Mouse (Mus musculus) CD4-positive, CD25-positive, alpha-beta regulatory T cell, adult 4 months (primary cell): ENCODE results near the gene Zfp746. TPM values are rescaled to one million over a fixed set of nuclear protein-coding genes. Genes with fewer than 3 reads are reported as not detected.

Experiments used
- ATAC-seq: one replicate; pipeline ENCODE4 v1.8.0; 2017
- polyA plus RNA-seq, 2 experiments: library from polyadenylated mRNA; unstranded; fragments of 100-300 nt; shearing (Covaris generic); gene quantifications; one replicate each; pipeline ENCODE4 v1.2.1; 2017

Gene Zfp746
- polyA plus RNA-seq, 2 experiments from 2014 or later, result 5.0 to 10.1 TPM

GRCm38 (mm10) chr6:48047114-48047449 is 39.3 kb downstream of the Zfp746 start:
- ATAC-seq, result no peak

DNA sequence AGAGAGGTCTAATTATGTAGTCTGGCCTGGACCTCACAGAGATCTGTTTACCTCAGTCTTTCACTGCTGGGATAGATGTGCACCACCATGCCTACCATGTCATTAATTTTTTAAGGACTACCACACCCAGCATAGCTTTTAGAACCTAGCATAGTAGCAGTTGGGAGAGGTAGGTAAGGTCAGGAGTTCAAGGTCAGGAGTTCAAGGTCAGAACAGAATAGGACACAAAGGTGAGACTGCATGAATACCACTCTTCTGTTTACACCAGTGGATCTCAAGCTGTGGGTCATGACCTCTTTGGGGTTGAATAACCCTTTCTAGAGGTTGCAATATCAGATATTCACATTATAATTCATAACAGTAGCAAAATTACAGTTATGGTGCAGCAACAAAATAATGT is 53.7 kb downstream of the Zfp746 start:
- ATAC-seq, result no peak

- no peak for ATAC-seq
These were observed 60.3 kb downstream of the Zfp746 start for GRCm38 (mm10) chr6:48025905-48026660.

- no peak for ATAC-seq
These were observed 61.4 kb downstream of the Zfp746 start for GRCm38 (mm10) chr6:48024994-48025345.

DNA sequence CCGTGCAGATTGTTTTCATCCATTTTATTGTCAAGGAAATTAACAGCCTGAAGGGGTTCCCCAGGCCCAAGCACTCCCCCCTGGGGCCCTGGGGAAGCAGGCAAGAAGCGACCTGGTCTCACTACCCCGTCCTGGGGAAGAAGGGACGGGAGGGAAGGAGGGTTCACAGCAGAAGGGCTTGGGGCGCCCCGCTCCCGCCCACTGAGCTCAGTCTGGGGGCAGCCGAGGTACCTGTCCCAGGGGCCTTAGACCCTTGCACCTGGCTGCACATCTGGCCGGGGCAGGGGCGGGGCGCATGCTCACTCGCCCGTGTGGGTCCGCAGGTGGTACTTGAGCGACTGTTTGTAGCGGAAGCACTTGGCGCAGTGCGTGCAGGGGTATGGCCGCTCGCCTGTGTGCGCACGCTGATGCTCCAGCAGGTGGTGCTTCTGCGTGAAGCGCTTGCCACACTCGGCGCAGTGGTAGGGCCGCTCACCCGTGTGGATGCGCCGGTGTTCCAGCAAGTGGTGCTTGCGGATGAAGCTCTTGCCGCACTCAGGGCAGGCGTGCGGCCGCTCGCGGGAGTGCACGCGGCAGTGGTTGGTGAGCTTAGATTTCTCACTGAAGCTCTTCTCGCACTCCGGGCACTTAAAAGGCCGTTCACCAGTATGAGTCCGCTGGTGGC is 61.9 kb downstream of the Zfp746 start:
- no peak for ATAC-seq

DNA sequence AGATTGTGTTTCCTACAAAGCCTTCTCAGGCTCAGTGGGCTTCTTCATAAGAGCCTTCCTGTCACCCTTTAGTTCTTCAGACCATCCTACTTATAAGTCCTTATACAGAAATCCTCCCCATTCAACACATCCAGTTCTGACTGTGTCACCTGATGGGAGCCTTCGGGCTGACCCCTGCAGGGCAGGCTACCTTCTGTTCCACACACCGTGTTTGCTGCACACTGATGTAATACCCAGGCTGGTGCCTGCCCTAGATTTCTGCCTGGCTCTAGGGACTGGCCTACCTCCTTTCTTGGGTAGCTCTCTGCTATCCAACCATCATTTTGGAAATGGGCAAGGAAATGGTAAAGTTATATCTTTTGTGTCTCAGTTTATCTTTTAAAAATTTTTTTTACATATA is 63.7 kb downstream of the Zfp746 start:
- no peak for ATAC-seq

GRCm38 (mm10) chr6:48021678-48022077 is 64.7 kb downstream of the Zfp746 start:
- no peak for ATAC-seq

DNA sequence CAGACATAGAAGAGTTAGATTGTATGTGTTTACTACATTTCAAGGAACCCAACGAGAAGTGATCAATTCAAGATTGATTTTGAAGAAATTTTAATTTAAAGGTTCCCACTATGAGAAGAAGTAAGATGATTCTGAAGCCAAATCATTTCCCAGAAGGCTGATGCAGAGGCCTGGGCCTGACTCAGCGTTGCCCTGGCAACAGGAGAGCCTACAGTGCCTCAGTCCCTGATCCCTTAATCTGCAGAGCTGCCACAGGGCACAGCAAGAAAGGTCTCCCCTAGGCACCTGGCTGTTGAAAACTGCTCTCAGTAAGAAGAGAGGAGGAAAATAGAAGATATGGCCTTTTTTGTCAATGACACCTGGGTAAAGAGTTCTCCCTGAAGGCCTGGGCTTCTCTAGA is 66.4 kb downstream of the Zfp746 start:
- no peak for ATAC-seq

- no peak for ATAC-seq
These were observed 69.6 kb downstream of the Zfp746 start for GRCm38 (mm10) chr6:48016841-48017240.

- ATAC-seq, result peak; percentile 79
These were observed 70.3 kb downstream of the Zfp746 start for GRCm38 (mm10) chr6:48016090-48016521.

Other genes starting within 250 kb of the Zfp746 start
- 1 to 10 TPM; 2.5 to 3.2 TPM for gene Zfp282, start 209.4 kb downstream of the Zfp746 start, polyA plus RNA-seq
- gene Zfp212, start 166.1 kb downstream of the Zfp746 start, polyA plus RNA-seq, result 10 to 100 TPM; 15.9 to 31.4 TPM
- gene Zfp956, start 133.2 kb downstream of the Zfp746 start, polyA plus RNA-seq, result 10 to 100 TPM; 21.0 to 30.1 TPM
- gene Zfp777, start 37.7 kb downstream of the Zfp746 start, polyA plus RNA-seq, result 1 to 10 TPM; 3.1 to 5.3 TPM